Mouse (Mus musculus): ENCODE data around the gene Matn4. TPM values are rescaled to one million over a fixed set of nuclear protein-coding genes. Genes with fewer than 3 reads are reported as not detected.
A peak's percentile ranks its signal among the peaks of the same experiment; 100 is the strongest.

The Matn4 gene
- polyA plus RNA-seq, 2 experiments, result 0.44 TPM; not detected in 1

DNA sequence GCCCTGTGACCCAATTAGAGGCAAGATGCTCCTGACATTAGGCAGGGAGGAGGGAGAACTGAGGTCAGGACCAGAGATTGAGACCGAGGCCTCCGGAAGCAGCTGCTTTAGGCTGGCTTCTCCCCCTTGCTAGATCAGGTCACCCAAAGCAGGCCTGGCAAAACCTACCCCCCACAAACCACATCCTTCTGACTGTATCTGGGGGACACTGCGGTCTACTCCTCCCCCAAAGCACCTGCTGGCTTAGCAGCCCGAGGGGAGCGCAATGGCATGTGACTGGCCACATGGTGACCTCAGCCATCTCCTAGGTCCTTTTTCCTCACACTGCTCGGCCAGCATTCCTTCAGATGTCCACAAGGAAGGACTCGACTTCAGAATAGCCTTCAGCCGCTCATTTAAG, 36.2 kb upstream of the Matn4 start:
- no peak for DNase-seq (ENCODE audit: low read depth in 3 of 3, low spot score in 3 of 3)
- Histone ChIP-seq H3K4me2 (ENCODE audit: low read depth) (peak overlapping the region; percentile 47), H3K36me3 (replicated peaks; ENCODE audit: control insufficient read depth, insufficient read depth, low read depth) (no peaks in the 10 kb centered on the region), H3K27me3 (ENCODE audit: control insufficient read depth, insufficient read depth, low read length) (peaks cover 31% of the 10 kb centered on the region), H3K4me3 (ENCODE audit: insufficient read depth in 1 of 2, low read depth in 2 of 2, low read length in 2 of 2) (peak overlapping the region; percentile 53 to 56), H3K9me3 (ENCODE audit: control insufficient read depth, low read length) (no peaks in the 10 kb centered on the region), H3K9ac (replicated peaks) (no peak overlapping the region), H3K4me1 (replicated peaks; ENCODE audit: control insufficient read depth in 2 of 2, insufficient read depth in 2 of 2, low read length in 1 of 2) (peaks cover 0 to 5% of the 10 kb centered on the region in 2 experiments; a peak in 1 of 4 replicates), H3K27ac (no peak overlapping the region)
- no peak for ATAC-seq (ENCODE audit: insufficient read depth)
- WGBS (ENCODE audit: insufficient replicate concordance), result 18% methylated on average over 8 of the region's 8 CpGs
- TF ChIP-seq CTCF (IDR thresholded peaks at IDR 0.05; ENCODE audit: low read depth) (no peak), EP300 (IDR thresholded peaks at IDR 0.05; ENCODE audit: low read depth) (no peak)

DNA sequence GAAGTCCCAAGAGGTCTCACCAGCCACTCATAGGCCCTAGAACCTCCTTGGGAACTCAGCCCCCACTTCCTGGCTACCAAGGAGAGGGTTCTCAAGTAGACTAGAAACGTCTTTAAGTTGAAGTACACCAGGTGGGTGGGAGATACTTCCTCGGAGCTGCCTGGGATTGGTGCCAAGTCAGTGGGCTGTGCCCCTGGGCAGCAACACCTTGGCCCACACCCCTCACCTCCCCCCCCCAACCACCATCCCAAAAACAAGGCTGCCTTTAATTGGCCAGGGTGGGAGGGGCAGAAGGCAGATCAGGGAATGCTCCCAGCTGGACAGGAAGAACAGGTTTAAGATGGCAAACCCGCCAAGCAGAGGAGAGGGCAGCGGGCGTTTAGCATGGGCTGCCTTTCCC, 35.4 kb upstream of the Matn4 start:
- H3K4me2 ChIP-seq (ENCODE audit: low read depth), result peak overlapping the region; percentile 2; the same call in 1 of the 2 replicates

DNA sequence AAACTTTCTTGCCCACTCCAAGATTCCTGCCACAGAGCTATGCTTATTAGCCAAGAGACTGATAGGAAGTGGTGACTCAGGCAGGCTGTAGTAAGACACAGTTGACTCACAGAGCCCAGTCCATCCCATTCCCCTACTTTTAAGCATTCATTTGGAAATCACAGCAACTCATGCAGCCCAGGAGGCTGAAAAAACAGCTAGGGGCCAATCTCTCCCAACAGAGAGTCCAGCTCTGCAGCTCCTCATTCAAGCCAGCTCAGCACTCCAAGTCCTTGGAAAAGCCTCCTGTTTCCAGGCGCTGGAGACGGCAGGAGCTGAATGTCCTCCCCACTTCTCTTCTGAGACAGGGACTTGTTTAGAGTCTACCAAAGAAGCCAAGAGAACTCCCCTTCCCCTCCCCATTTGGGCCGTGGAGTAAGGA, 34.1 kb upstream of the Matn4 start:
- Histone ChIP-seq H3K27me3 (ENCODE audit: control insufficient read depth, insufficient read depth, low read length) (peaks cover 25% of the 10 kb centered on the region), H3K9ac (replicated peaks) (no peak overlapping the region), H3K4me3 (ENCODE audit: insufficient read depth in 1 of 2, low read depth in 2 of 2, low read length in 2 of 2) (no peak overlapping the region), H3K27ac (no peak overlapping the region), H3K4me2 (ENCODE audit: low read depth) (peak overlapping the region; percentile 2), H3K9me3 (ENCODE audit: control insufficient read depth, low read length) (no peaks in the 10 kb centered on the region), H3K4me1 (replicated peaks; ENCODE audit: control insufficient read depth in 2 of 2, insufficient read depth in 2 of 2, low read length in 1 of 2) (peaks cover 0 to 12% of the 10 kb centered on the region in 2 experiments; a peak in 1 of 4 replicates), H3K36me3 (replicated peaks; ENCODE audit: control insufficient read depth, insufficient read depth, low read depth) (no peaks in the 10 kb centered on the region)
- no peak for DNase-seq (ENCODE audit: low read depth in 3 of 3, low spot score in 3 of 3)
- no peak for ATAC-seq (ENCODE audit: insufficient read depth)
- WGBS (ENCODE audit: insufficient replicate concordance), result 62% methylated on average over 3 of the region's 3 CpGs
- TF ChIP-seq EP300 (IDR thresholded peaks at IDR 0.05; ENCODE audit: low read depth) (no peak), CTCF (IDR thresholded peaks at IDR 0.05; ENCODE audit: low read depth) (no peak)

More for the DNA sequence above, 35.4 kb upstream of the Matn4 start:
- Histone ChIP-seq H3K9ac (replicated peaks) (no peak overlapping the region), H3K27me3 (ENCODE audit: control insufficient read depth, insufficient read depth, low read length) (peaks cover 31% of the 10 kb centered on the region), H3K27ac (no peak overlapping the region), H3K9me3 (ENCODE audit: control insufficient read depth, low read length) (no peaks in the 10 kb centered on the region), H3K36me3 (replicated peaks; ENCODE audit: control insufficient read depth, insufficient read depth, low read depth) (no peaks in the 10 kb centered on the region), H3K4me3 (ENCODE audit: insufficient read depth in 1 of 2, low read depth in 2 of 2, low read length in 2 of 2) (no peak overlapping the region), H3K4me1 (replicated peaks; ENCODE audit: control insufficient read depth in 2 of 2, insufficient read depth in 2 of 2, low read length in 1 of 2) (peaks cover 0 to 5% of the 10 kb centered on the region in 2 experiments; a peak in 1 of 4 replicates)
- no peak for ATAC-seq (ENCODE audit: insufficient read depth)
- DNase-seq (ENCODE audit: low read depth in 3 of 3, low spot score in 3 of 3), result no peak
- no peak for TF ChIP-seq EP300 (IDR thresholded peaks at IDR 0.05; ENCODE audit: low read depth)
- TF ChIP-seq CTCF (IDR thresholded peaks at IDR 0.05; ENCODE audit: low read depth), result no peak
- WGBS (ENCODE audit: insufficient replicate concordance), result 58% methylated on average over 5 of the region's 5 CpGs

DNA sequence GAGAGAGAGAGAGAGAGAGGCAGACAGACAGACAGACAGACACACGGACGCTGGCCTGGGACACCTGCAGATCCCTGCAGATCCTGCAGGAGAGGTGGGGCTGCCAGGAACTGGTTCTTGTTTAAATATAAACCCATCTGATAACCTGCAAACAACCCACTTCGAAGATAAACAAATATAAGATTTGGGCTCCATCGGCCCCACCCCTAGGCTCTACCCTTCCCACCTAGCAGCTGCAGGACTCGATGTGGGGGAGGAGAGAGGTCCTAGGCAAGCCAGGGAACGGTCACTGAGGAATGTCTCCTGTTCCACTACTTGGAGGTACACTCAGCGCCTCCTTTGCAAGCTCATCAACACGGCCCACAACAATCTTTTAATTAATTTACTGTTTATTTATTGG, 33.3 kb upstream of the Matn4 start:
- DNase-seq (ENCODE audit: low read depth in 3 of 3, low spot score in 3 of 3), result no peak
- peaks cover 0 to 8% of the 10 kb centered on the region in 2 experiments; a peak in 1 of 4 replicates for H3K4me1 ChIP-seq (replicated peaks; ENCODE audit: control insufficient read depth in 2 of 2, insufficient read depth in 2 of 2, low read length in 1 of 2)
- peaks cover 18% of the 10 kb centered on the region for H3K27me3 ChIP-seq (ENCODE audit: control insufficient read depth, insufficient read depth, low read length)
- peak overlapping the region; percentile 2; the same call in 1 of the 2 replicates for H3K4me2 ChIP-seq (ENCODE audit: low read depth)
- H3K9me3 ChIP-seq (ENCODE audit: control insufficient read depth, low read length), result no peaks in the 10 kb centered on the region
- H3K4me3 ChIP-seq (ENCODE audit: insufficient read depth in 1 of 2, low read depth in 2 of 2, low read length in 2 of 2), result no peak overlapping the region
- TF ChIP-seq EP300 (IDR thresholded peaks at IDR 0.05; ENCODE audit: low read depth), result no peak
- no peak for TF ChIP-seq CTCF (IDR thresholded peaks at IDR 0.05; ENCODE audit: low read depth)
- H3K27ac ChIP-seq, result no peak overlapping the region
- H3K9ac ChIP-seq (replicated peaks), result no peak overlapping the region
- no peaks in the 10 kb centered on the region for H3K36me3 ChIP-seq (replicated peaks; ENCODE audit: control insufficient read depth, insufficient read depth, low read depth)
- 36% methylated on average over 8 of the region's 8 CpGs for WGBS (ENCODE audit: insufficient replicate concordance)
- peak; percentile 11; the same call in 1 of the 2 replicates for ATAC-seq (ENCODE audit: insufficient read depth)

DNA sequence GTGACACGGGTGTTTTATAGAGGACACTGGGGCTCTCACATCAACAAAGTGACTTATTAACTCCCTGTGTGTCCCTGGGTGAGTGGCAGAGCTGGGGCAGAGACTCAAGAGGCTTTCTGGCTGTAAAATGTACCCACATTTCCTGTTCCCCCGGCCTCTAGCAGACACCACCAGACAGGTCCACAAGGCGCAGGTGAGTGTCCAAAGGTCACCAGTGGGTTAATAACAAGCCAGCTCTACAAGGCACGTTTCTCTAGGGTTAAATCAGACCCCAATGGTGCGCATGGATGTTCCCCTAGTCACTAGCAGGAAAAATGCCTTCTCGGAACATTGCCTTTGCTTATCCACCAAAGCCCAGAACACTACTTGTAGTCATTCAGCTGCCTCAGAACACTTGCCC, 32.8 kb upstream of the Matn4 start:
- Histone ChIP-seq H3K27ac (no peak overlapping the region), H3K4me3 (ENCODE audit: insufficient read depth in 1 of 2, low read depth in 2 of 2, low read length in 2 of 2) (no peak overlapping the region), H3K9ac (replicated peaks) (no peak overlapping the region), H3K36me3 (replicated peaks; ENCODE audit: control insufficient read depth, insufficient read depth, low read depth) (no peaks in the 10 kb centered on the region), H3K4me2 (ENCODE audit: low read depth) (peak overlapping the region; percentile 33), H3K27me3 (ENCODE audit: control insufficient read depth, insufficient read depth, low read length) (peaks cover 12% of the 10 kb centered on the region), H3K4me1 (replicated peaks; ENCODE audit: control insufficient read depth in 2 of 2, insufficient read depth in 2 of 2, low read length in 1 of 2) (peaks cover 0 to 10% of the 10 kb centered on the region in 2 experiments; a peak in 1 of 4 replicates), H3K9me3 (ENCODE audit: control insufficient read depth, low read length) (no peaks in the 10 kb centered on the region)
- WGBS (ENCODE audit: insufficient replicate concordance), result 40% methylated on average over 6 of the region's 6 CpGs
- ATAC-seq (ENCODE audit: insufficient read depth) (no peak), DNase-seq (ENCODE audit: low read depth in 3 of 3, low spot score in 3 of 3) (no peak)
- TF ChIP-seq EP300 (IDR thresholded peaks at IDR 0.05; ENCODE audit: low read depth) (no peak), CTCF (IDR thresholded peaks at IDR 0.05; ENCODE audit: low read depth) (no peak)
